Mouse (Mus musculus) heart, embryonic 14.5 days (tissue): ENCODE measurements around the gene Bglap2. TPM values are rescaled to one million over a fixed set of nuclear protein-coding genes. Genes with fewer than 3 reads are reported as not detected.
"Not testable (repeated sequence)": the region's sequence is repeated elsewhere in the genome, so short reads cannot be mapped to it uniquely, and the experiment has no call there.

Experiments
- ATAC-seq: fragments of 200-750 bp; cut with Nextera tagmentation; 2 replicates; pipeline ENCODE4 v1.8.0; 2017; ENCODE audit warnings: low read depth, moderate TSS enrichment; ENCODE audit not compliant: insufficient number of reproducible peaks, insufficient read depth, low FRiP score
- H3K27ac ChIP-seq, 2 experiments: fragments of 200-500 bp in 1 of 2; fragments of 300-500 bp in 1 of 2; sonication (generic) in 1 of 2; replicated peaks in 1 of 2; 2 replicates each; pipeline ENCODE4 v1.5.1; 2012 to 2014; ENCODE audit warnings: low read depth in 2 of 2, low read length in 2 of 2, control low read depth in 1 of 2, mild to moderate bottlenecking in 1 of 2, mixed read lengths in 1 of 2; ENCODE audit not compliant: control insufficient read depth in 1 of 2, insufficient read depth in 1 of 2
- H3K27me3 ChIP-seq: fragments of 300-500 bp; sonication (generic); 2 replicates; pipeline ENCODE4 v1.6.1; 2014; ENCODE audit warnings: mild to moderate bottlenecking, low read length, control low read depth; ENCODE audit not compliant: control insufficient read depth, insufficient read depth
- H3K36me3 ChIP-seq: fragments of 300-500 bp; sonication (generic); 2 replicates; pipeline ENCODE4 v1.6.1; 2014; ENCODE audit warnings: mild to moderate bottlenecking, control low read depth, low read length, mixed read lengths; ENCODE audit not compliant: control insufficient read depth, insufficient read depth
- H3K4me1 ChIP-seq, 2 experiments: fragments of 200-500 bp in 1 of 2; fragments of 300-500 bp in 1 of 2; sonication (generic) in 1 of 2; 2 replicates each; pipeline ENCODE4 v1.6.1; 2012 to 2014; ENCODE audit warnings: low read length in 2 of 2, control low read depth in 1 of 2, mixed read lengths in 1 of 2; ENCODE audit not compliant: control insufficient read depth in 2 of 2, insufficient read depth in 2 of 2
- H3K4me2 ChIP-seq: fragments of 300-500 bp; sonication (generic); 2 replicates; pipeline ENCODE4 v1.6.1; 2014; ENCODE audit warnings: mild to moderate bottlenecking, low read length
- H3K4me3 ChIP-seq, 2 experiments: fragments of 200-500 bp in 1 of 2; fragments of 300-500 bp in 1 of 2; sonication (generic) in 1 of 2; 2 replicates each; pipeline ENCODE4 v1.5.1; 2012 to 2014; ENCODE audit warnings: low read length in 2 of 2, mild to moderate bottlenecking in 2 of 2, control low read depth in 1 of 2, low read depth in 1 of 2, moderate library complexity in 1 of 2; ENCODE audit not compliant: control insufficient read depth in 1 of 2, insufficient read depth in 1 of 2
- H3K9ac ChIP-seq: fragments of 300-500 bp; sonication (generic); 2 replicates; pipeline ENCODE4 v1.6.1; 2014; ENCODE audit warnings: mild to moderate bottlenecking, low read length
- H3K9me3 ChIP-seq: fragments of 300-500 bp; sonication (generic); 2 replicates; pipeline ENCODE4 v1.6.1; 2016; ENCODE audit warnings: low read length, control low read depth; ENCODE audit not compliant: control insufficient read depth
- WGBS: fragments of 180-500 bp; shearing (Covaris S2); extraction: QIAGEN DNeasy Blood & Tissue Kit; methylation state at CpG from one replicate; pipeline ENCODE4 v1.1.7; 2014; 5-methylcytosine and 5-hydroxymethylcytosine counted together
- polyA plus RNA-seq: library from polyadenylated mRNA; unstranded; fragments of >200 nt; fragmentation: Nextera tagmentation; extraction: Ambion mirVana; gene quantifications from 2 replicates; pipeline ENCODE4 v1.2.1, GENCODE M21; 2014

The Bglap2 gene
- not detected in 2 replicates for polyA plus RNA-seq

DNA sequence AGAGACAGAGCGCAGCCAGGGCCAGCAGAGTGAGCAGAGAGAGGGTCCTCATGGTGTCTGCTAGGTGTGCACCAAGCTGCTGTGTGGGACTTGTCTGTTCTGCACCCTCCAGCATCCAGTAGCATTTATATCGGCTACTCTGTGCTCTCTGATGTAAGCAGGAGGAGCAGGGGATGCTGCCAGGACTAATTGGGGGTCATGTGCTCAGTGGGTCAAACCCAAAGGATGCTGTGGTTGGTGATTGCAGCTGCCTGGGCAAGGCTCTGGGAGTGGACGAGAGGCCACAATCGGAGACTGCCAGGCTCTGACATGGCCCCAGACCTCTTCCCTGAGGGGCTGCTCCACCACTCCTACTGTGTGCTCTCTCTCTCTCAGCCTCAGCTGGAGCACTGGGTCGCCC, at the start of gene Bglap2:
Bglap2 (minus strand) TSS at position 101 of the 400 bp plus-strand sequence.
- H3K9me3 ChIP-seq, H3K9ac ChIP-seq, H3K4me2 ChIP-seq, H3K4me1 ChIP-seq, H3K4me3 ChIP-seq, ATAC-seq, H3K27me3 ChIP-seq, H3K27ac ChIP-seq, H3K36me3 ChIP-seq: not testable (repeated sequence)
- 70% methylated on average over 4 of the region's 5 CpGs for WGBS

DNA sequence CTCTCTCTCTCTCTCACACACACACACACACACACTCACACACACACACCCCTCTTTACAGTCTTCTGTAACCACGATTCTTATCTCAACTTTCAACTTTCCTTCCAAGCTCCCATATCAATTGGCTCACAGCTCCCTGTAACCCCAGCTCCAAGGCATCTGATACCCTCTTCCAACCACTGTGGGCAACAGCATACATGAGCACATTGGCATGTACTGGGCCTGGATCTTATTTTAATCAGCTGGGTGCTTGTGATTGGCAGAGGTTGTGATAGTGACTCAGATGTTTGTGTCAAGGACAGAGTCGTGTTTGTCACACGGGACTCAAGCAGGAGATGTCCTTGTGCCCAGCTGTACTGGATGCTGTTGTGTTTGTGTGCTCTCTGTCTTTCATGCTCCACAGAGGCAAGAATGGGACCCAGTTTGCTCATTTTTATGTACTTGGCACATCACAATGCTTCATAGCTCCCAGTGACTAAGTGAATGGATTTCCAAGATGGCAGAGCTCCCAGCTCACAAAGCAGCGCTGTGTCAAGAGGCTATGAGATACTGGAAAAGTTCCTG, 48.9 kb upstream of the Bglap2 start:
- Histone ChIP-seq H3K4me3 (no peak overlapping the region), H3K27ac (no peak overlapping the region), H3K4me1 (peaks cover 4 to 11% of the 10 kb centered on the region in 2 experiments), H3K36me3 (no peaks in the 10 kb centered on the region), H3K9ac (no peak overlapping the region), H3K27me3 (no peaks in the 10 kb centered on the region), H3K9me3 (no peaks in the 10 kb centered on the region), H3K4me2 (no peak overlapping the region)
- ATAC-seq = no peak
- WGBS = 59% methylated on average over 4 of the region's 4 CpGs

DNA sequence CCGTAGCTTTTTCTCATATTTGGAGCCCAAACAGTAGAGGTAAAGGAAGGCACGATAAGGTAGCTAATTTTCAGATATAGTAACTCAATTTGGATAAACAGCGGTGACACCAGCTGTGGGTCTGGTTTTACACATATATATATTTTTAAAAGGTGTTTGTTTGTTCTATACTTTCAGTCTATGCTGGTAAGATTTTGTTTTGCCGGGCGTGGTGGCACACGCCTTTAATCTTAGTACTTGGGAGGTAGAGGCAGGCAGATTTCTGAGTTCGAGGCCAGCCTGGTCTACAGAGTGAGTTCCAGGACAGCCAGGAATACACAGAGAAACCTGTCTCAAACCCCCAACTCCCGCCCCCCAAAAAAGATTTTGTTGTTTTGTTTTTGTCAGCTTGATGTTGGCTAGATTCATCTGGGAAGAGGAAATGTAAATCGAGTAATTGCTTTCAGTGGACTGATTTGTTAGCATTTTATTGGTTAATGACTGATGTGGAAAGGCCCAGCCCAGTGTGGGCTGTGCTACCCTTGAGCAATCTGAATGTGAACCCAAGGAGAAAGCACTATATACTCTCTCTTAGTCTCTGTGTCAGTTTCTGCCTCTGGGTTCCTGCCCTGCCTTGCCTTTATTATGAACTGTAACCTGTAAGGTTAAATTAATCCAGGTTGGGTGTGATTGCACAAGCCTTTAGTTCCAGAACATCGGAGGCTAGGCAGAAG, 47.4 kb upstream of the Bglap2 start:
- H3K9me3 ChIP-seq = no peaks in the 10 kb centered on the region
- H3K4me2 ChIP-seq = peak overlapping the region; percentile 97
- H3K4me1 ChIP-seq = peaks cover 4 to 11% of the 10 kb centered on the region in 2 experiments
- H3K4me3 ChIP-seq = no peak overlapping the region
- H3K27me3 ChIP-seq = no peaks in the 10 kb centered on the region
- H3K9ac ChIP-seq = peak overlapping the region; percentile 55; the same call in 1 of the 2 replicates
- ATAC-seq = no peak
- 86% methylated on average over 10 of the region's 10 CpGs for WGBS
- no peak overlapping the region; a peak in 1 of 4 replicates for H3K27ac ChIP-seq
- H3K36me3 ChIP-seq = peaks cover 5% of the 10 kb centered on the region

DNA sequence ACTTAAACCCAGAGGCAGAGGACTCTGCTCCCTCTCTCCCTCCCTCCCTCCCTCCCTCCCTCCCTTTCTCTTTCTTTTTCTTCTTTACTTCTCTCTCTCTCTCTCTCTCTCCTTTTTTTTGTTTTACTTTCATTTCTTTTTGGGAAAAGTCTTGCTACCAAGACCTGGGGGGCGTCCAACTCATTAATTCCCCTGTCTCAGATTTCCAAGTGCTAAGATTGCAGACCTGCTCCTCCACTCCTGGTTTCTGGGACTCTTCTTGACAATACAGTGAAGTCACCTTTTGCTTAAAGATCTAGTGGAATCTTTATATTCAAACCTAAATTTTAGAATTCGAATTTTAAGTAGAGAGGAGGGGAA, 46.8 kb upstream of the Bglap2 start:
- H3K4me2 ChIP-seq = peak overlapping the region; percentile 97
- WGBS = 12% methylated on average over 2 of the region's 2 CpGs
- H3K27me3 ChIP-seq = no peaks in the 10 kb centered on the region
- H3K36me3 ChIP-seq = peaks cover 11% of the 10 kb centered on the region
- H3K4me3 ChIP-seq = peak overlapping the region in 1 of 2 experiments; percentile 87; a peak in 3 of 4 replicates
- H3K9ac ChIP-seq = peak overlapping the region; percentile 55
- H3K4me1 ChIP-seq = peaks cover 4 to 11% of the 10 kb centered on the region in 2 experiments
- H3K9me3 ChIP-seq = no peaks in the 10 kb centered on the region
- no peak for ATAC-seq
- H3K27ac ChIP-seq = no peak overlapping the region; a peak in 1 of 4 replicates

DNA sequence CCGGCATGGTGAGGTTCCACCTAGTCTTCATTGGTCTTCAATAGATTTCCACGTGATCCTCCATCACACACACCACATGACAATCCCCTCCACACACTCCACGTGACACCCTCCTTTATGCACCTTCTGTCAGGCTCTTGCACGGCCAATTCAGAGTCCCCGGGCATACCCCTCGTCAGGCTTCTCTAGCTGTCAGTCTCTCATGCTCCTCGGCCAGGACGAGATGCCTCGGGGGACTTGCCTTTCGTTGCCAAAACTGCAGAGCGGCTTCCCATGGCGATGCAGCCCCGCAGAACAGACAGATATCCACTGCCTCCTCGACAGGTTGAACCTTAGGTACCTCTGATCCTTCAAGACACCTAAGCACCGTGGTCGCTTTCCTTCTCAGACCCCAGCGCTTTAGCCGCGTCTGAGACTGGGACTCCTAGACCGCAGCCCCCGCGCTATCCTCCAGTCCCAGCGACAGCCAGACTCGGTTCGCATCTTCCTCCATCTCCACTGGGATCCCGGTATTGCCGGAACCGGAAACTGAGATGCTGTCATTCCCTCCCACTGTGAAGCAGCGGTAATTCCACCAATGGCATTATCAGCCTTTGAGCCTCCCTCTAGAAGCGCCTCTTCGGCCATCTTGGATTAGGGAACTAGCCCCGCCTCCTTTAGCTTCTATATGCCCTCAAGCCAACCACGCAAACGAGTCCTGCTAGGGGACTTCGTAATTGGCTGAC, 46.3 kb upstream of the Bglap2 start, which contains the start of gene Slc25a44:
Slc25a44 (minus strand) TSS at position 535 of the 725 bp plus-strand sequence.
- Histone ChIP-seq H3K27me3 (no peaks in the 10 kb centered on the region), H3K9me3 (no peaks in the 10 kb centered on the region), H3K4me1 (peaks cover 4 to 11% of the 10 kb centered on the region in 2 experiments), H3K4me3 (peak within 1 kb of the TSS; percentile 85 to 87), H3K36me3 (peaks cover 16% of the 10 kb centered on the region), H3K9ac (peak within 1 kb of the TSS; percentile 86), H3K4me2 (peak within 1 kb of the TSS; percentile 97), H3K27ac (peak within 1 kb of the TSS in 1 of 2 experiments; percentile 53; a peak in 1 of 4 replicates)
- under 1% methylated on average over 35 of the region's 35 CpGs for WGBS
- peak; percentile 98 for ATAC-seq

DNA sequence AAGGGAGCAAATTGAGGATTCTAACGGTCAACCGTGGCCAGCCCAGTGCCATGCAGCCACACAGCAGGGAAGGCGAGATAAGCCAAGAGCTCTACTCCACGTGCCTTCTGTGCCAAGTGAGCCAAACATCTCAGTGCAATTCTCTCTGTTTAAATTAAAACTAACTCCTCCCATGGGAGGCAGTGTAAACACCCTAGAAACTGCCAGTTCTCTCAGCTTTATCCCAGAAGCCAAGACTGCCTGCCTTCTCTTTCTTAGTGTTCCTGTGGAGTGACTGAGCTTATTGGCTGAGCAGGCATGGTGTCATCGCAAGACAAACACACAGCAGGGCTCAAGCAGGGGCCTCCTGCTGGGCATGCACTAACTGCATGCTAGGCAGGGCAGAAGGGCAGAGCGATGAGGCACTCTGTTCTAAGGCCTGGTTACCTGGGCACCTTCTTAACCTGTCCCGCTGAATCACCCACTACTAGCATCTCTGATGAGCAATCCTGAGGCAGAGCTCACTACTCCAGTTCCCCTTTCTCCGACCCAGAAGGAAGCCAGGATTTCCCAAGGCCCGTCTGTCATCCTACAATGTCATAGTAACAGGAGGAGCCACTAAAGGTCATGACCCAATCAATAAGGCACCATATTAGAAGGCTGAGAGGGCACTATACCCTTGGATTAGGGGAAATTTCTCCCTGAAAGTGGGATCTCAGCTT, 43.7 kb upstream of the Bglap2 start:
- Histone ChIP-seq H3K36me3 (peaks cover 40% of the 10 kb centered on the region), H3K27ac (no peak overlapping the region), H3K4me1 (peaks cover 4 to 11% of the 10 kb centered on the region in 2 experiments), H3K27me3 (no peaks in the 10 kb centered on the region), H3K4me2 (no peak overlapping the region), H3K9me3 (no peaks in the 10 kb centered on the region), H3K9ac (no peak overlapping the region), H3K4me3 (no peak overlapping the region)
- ATAC-seq = no peak
- WGBS = 39% methylated on average over 9 of the region's 9 CpGs

DNA sequence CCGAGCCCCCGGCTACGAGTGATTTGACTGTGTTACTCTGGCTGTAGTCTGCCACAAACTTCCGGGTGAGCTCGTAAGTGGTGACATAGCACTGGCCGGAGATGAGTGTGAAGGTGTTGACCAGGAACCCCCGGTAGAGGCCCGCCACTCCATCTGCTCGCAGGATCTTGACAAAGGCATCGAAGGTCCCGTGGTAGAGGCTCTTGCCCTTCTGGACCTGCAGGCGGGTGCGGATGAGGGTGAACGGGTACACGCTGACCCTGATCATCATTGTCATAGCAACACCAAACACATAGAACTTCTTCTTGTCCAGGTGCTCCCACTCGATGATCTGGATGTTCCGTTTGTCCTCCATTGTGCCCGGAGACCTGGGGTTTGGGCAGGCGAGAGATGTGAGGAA, 42.3 kb upstream of the Bglap2 start:
- Histone ChIP-seq H3K9me3 (no peaks in the 10 kb centered on the region), H3K4me1 (peaks cover 4 to 11% of the 10 kb centered on the region in 2 experiments), H3K4me3 (no peak overlapping the region), H3K9ac (no peak overlapping the region), H3K27me3 (no peaks in the 10 kb centered on the region), H3K27ac (no peak overlapping the region), H3K36me3 (peaks cover 54% of the 10 kb centered on the region), H3K4me2 (no peak overlapping the region)
- ATAC-seq = no peak
- WGBS = 89% methylated on average over 19 of the region's 19 CpGs
